Mouse (Mus musculus) forebrain, embryonic 16.5 days (tissue): ENCODE data around the gene Clrn1. TPM values are rescaled to one million over a fixed set of nuclear protein-coding genes. Genes with fewer than 3 reads are reported as not detected.
"Not testable (repeated sequence)": the region's sequence is repeated elsewhere in the genome, so short reads cannot be mapped to it uniquely, and the experiment has no call there.

ENCODE experiments used
- ATAC-seq: fragments of 200-750 bp; cut with Nextera tagmentation; 2 replicates; pipeline ENCODE4 v1.8.0; 2017; ENCODE audit warnings: mild to moderate bottlenecking, moderate library complexity
- H3K27ac ChIP-seq: fragments of 300-500 bp; sonication (generic); 2 replicates; pipeline ENCODE4 v1.5.1; 2014; ENCODE audit warnings: low read length, control low read depth
- H3K27me3 ChIP-seq: fragments of 300-500 bp; sonication (generic); replicated peaks from 2 replicates; pipeline ENCODE4 v1.6.1; 2014; ENCODE audit warnings: low read length; ENCODE audit not compliant: control insufficient read depth, insufficient read depth
- H3K36me3 ChIP-seq: fragments of 300-500 bp; sonication (generic); 2 replicates; pipeline ENCODE4 v1.6.1; 2014; ENCODE audit not compliant: control insufficient read depth, insufficient read depth
- H3K4me1 ChIP-seq: fragments of 300-500 bp; sonication (generic); replicated peaks from 2 replicates; pipeline ENCODE4 v1.6.1; 2014; ENCODE audit warnings: low read length; ENCODE audit not compliant: control insufficient read depth, insufficient read depth
- H3K4me2 ChIP-seq: fragments of 300-500 bp; sonication (generic); 2 replicates; pipeline ENCODE4 v1.6.1; 2014; ENCODE audit warnings: mild to moderate bottlenecking, low read length, control low read depth
- H3K4me3 ChIP-seq: fragments of 300-500 bp; sonication (generic); replicated peaks from 2 replicates; pipeline ENCODE4 v1.5.1; 2014; ENCODE audit warnings: mild to moderate bottlenecking, low read length, control low read depth
- H3K9ac ChIP-seq: fragments of 300-500 bp; sonication (generic); replicated peaks from 2 replicates; pipeline ENCODE4 v1.6.1; 2014; ENCODE audit warnings: low read depth, low read length, control low read depth
- H3K9me3 ChIP-seq: fragments of 300-500 bp; sonication (generic); 2 replicates; pipeline ENCODE4 v1.6.1; 2016; ENCODE audit warnings: low read length; ENCODE audit not compliant: control insufficient read depth
- WGBS: fragments of 180-500 bp; shearing (Covaris S2); extraction: QIAGEN DNeasy Blood & Tissue Kit; methylation state at CpG from one replicate; pipeline ENCODE4 v1.1.7; 2014; 5-methylcytosine and 5-hydroxymethylcytosine counted together
- polyA plus RNA-seq: library from polyadenylated mRNA; unstranded; fragments of >200 nt; fragmentation: Nextera tagmentation; extraction: Ambion mirVana; gene quantifications from 2 replicates; pipeline ENCODE4 v1.2.1, GENCODE M21; 2015

The Clrn1 gene
- polyA plus RNA-seq, 1 experiment from 2014 or later, result 2.0 TPM

DNA sequence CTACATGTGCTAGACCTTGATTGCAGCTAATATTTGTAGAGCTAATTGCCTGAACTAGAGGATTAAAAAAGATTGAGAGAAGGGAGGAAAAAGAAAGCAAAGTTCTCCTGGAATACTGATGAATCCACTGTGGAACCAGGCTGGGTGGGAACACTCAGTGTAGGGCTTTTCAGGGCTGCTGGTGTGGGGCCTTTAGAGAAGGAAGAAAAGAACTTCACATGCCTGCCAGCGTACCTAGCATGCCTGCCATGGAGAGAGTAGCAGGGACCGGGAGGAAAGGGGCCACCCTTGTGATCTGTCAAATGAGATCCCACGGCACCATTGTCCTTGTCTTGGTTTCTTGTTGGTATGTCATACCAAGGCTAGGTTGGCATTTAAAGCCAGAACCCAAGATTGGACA lies 4.5 kb upstream of the Clrn1 start:
- H3K36me3 ChIP-seq, result no peaks in the 10 kb centered on the region
- ATAC-seq, result no peak
- 20% methylated on average over 3 of the region's 3 CpGs for WGBS

DNA sequence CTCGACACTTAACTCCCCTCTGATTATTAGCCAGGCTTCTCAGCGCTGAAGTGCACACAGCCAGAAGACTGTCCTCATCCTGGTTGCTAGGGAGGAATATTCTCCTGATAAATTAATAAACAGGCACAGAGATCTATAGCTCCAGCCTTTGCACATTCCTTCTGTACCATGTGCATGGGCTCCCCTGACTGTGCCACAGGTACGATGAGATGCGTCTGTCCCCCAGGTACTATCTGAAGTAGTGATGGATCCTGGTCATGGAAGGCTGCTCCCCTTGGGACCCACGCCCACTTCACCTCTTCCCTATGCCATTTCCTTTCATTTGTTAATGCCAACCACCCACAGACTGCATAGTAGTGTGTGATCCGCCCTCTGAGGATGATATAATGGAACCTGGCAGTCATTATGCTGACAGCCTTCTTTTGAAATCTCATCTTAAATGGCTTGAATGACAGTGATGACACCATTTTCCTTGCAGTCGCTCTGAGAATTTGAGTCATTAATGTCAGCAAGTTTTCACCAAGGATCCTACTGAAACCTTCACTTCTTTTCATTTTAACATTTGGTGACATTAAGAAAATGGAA lies 3.1 kb upstream of the Clrn1 start:
- Histone ChIP-seq H3K27ac (no peak overlapping the region), H3K27me3 (no peaks in the 10 kb centered on the region), H3K36me3 (no peaks in the 10 kb centered on the region), H3K4me1 (peaks cover 4% of the 10 kb centered on the region; the same call in 1 of the 2 replicates), H3K4me3 (no peak overlapping the region), H3K4me2 (no peak overlapping the region), H3K9me3 (no peaks in the 10 kb centered on the region), H3K9ac (no peak overlapping the region)
- peak; percentile 83 for ATAC-seq
- WGBS, result 72% methylated on average over 7 of the region's 7 CpGs

More for the DNA sequence above, 4.5 kb upstream of the Clrn1 start:
- Histone ChIP-seq H3K4me1 (0 out of 2 replicates have a peak, but pooled peaks cover 3% of the 10 kb centered on the region), H3K9ac (no peak overlapping the region), H3K4me3 (no peak overlapping the region), H3K27ac (peak overlapping the region; percentile 55; the same call in 1 of the 2 replicates), H3K27me3 (no peaks in the 10 kb centered on the region), H3K9me3 (no peaks in the 10 kb centered on the region), H3K4me2 (no peak overlapping the region)

GRCm38 (mm10) chr3:58887719-58888118 lies 2.6 kb upstream of the Clrn1 start:
- Histone ChIP-seq H3K4me1 (peaks cover 8% of the 10 kb centered on the region; the same call in 1 of the 2 replicates), H3K27ac (no peak overlapping the region), H3K9ac (no peak overlapping the region), H3K4me2 (no peak overlapping the region), H3K36me3 (no peaks in the 10 kb centered on the region), H3K27me3 (no peaks in the 10 kb centered on the region), H3K9me3 (no peaks in the 10 kb centered on the region), H3K4me3 (no peak overlapping the region)
- WGBS, result 86% methylated on average over 10 of the region's 10 CpGs
- no peak; the same call in 1 of the 2 replicates for ATAC-seq

GRCm38 (mm10) chr3:58883511-58883907 lies 1.6 kb downstream of the Clrn1 start:
- ATAC-seq, result no peak
- no peak overlapping the region for H3K4me3 ChIP-seq
- no peaks in the 10 kb centered on the region for H3K36me3 ChIP-seq
- no peak overlapping the region for H3K27ac ChIP-seq
- no peak overlapping the region for H3K9ac ChIP-seq
- no peak overlapping the region for H3K4me2 ChIP-seq
- peaks cover 8% of the 10 kb centered on the region; the same call in 1 of the 2 replicates for H3K4me1 ChIP-seq
- no peaks in the 10 kb centered on the region for H3K27me3 ChIP-seq
- H3K9me3 ChIP-seq, result no peaks in the 10 kb centered on the region

- Histone ChIP-seq H3K36me3 (no peaks in the 10 kb centered on the region), H3K4me1 (peaks cover 8% of the 10 kb centered on the region; the same call in 1 of the 2 replicates), H3K27ac (no peak overlapping the region), H3K9ac (0 out of 2 replicates have a peak overlapping the region, but pooled peaks have one; percentile 3), H3K27me3 (no peaks in the 10 kb centered on the region), H3K9me3 (no peaks in the 10 kb centered on the region), H3K4me2 (no peak overlapping the region), H3K4me3 (no peak overlapping the region)
- 18% methylated on average over 8 of the region's 8 CpGs for WGBS
- peak; percentile 26; the same call in 1 of the 2 replicates for ATAC-seq
These were observed 2.1 kb downstream of the Clrn1 start for GRCm38 (mm10) chr3:58882878-58883510.

DNA sequence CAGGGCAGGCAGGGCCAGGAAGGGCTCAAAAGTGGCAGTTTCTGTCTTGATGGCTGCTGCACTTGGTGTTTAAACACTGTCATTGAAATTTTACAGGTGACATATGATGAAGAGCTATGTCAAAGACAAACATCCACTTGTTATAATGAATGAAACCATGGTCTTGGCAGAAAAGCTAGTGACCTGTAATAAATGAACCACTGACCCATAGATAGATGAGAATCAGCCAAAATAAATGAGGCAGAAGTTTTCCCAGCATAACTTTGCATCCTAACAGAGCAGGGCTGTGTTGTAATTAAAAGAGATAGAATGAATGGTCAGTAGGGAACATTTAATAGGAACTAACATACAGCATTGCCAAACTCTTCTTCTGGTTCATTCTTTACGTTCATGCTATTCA lies 4.1 kb downstream of the Clrn1 start:
- H3K9me3 ChIP-seq, result no peaks in the 10 kb centered on the region
- H3K4me2 ChIP-seq, result no peak overlapping the region
- ATAC-seq, result no peak
- H3K4me1 ChIP-seq, result peaks cover 8% of the 10 kb centered on the region; the same call in 1 of the 2 replicates
- no peak overlapping the region for H3K27ac ChIP-seq
- H3K27me3 ChIP-seq, result no peaks in the 10 kb centered on the region
- no peaks in the 10 kb centered on the region for H3K36me3 ChIP-seq
- no peak overlapping the region for H3K4me3 ChIP-seq
- H3K9ac ChIP-seq, result no peak overlapping the region
- WGBS, result 39% methylated on average over 1 of the region's 1 CpGs

- no peak for ATAC-seq
- Histone ChIP-seq H3K36me3 (no peaks in the 10 kb centered on the region), H3K9ac (no peak overlapping the region), H3K9me3 (no peaks in the 10 kb centered on the region), H3K4me2 (no peak overlapping the region), H3K4me3 (no peak overlapping the region), H3K27me3 (no peaks in the 10 kb centered on the region), H3K4me1 (peaks cover 8% of the 10 kb centered on the region; the same call in 1 of the 2 replicates), H3K27ac (no peak overlapping the region)
- 83% methylated on average over 2 of the region's 2 CpGs for WGBS
These were observed 5.0 kb downstream of the Clrn1 start for GRCm38 (mm10) chr3:58880181-58880580.

GRCm38 (mm10) chr3:58871882-58872281 lies 13.3 kb downstream of the Clrn1 start:
- WGBS, result 81% methylated on average over 2 of the region's 2 CpGs
- not testable (repeated sequence) for H3K4me3 ChIP-seq

GRCm38 (mm10) chr3:58865690-58866089 lies 19.4 kb downstream of the Clrn1 start:
- H3K9ac ChIP-seq, result no peak overlapping the region
- no peak overlapping the region for H3K4me3 ChIP-seq
- no peaks in the 10 kb centered on the region for H3K9me3 ChIP-seq
- WGBS, result 21% methylated on average over 7 of the region's 7 CpGs
- peak; percentile 87 for ATAC-seq
- H3K4me1 ChIP-seq, result peaks cover 5% of the 10 kb centered on the region
- no peaks in the 10 kb centered on the region for H3K27me3 ChIP-seq
- no peak overlapping the region for H3K4me2 ChIP-seq
- H3K27ac ChIP-seq, result no peak overlapping the region
- H3K36me3 ChIP-seq, result no peaks in the 10 kb centered on the region

More at GRCm38 (mm10) chr3:58871882-58872281, 13.3 kb downstream of the Clrn1 start:
- H3K36me3 ChIP-seq, H3K27me3 ChIP-seq, H3K9ac ChIP-seq, H3K4me1 ChIP-seq, H3K4me2 ChIP-seq, H3K9me3 ChIP-seq, ATAC-seq, H3K27ac ChIP-seq: not testable (repeated sequence)
